Mouse (Mus musculus): ENCODE measurements around the gene Evi2a. TPM values are rescaled to one million over a fixed set of nuclear protein-coding genes. Genes with fewer than 3 reads are reported as not detected.

The Evi2a gene
- polyA plus RNA-seq, 1 experiment from 2014 or later, result 2.9 TPM

- no peak for ATAC-seq (ENCODE audit: low FRiP score, low TSS enrichment)
- no peak overlapping the region for H3K4me3 ChIP-seq (ENCODE audit: low read length)
- WGBS, result 75% methylated on average over 1 of the region's 1 CpGs
- no peak overlapping the region for H3K9ac ChIP-seq (ENCODE audit: low read depth, low read length)
- no peak overlapping the region for H3K27ac ChIP-seq (ENCODE audit: low read depth, low read length)
- no peaks in the 10 kb centered on the region for H3K9me3 ChIP-seq (ENCODE audit: control insufficient read depth, low read length)
- H3K4me1 ChIP-seq (ENCODE audit: control insufficient read depth, insufficient read depth, low read length), result peaks cover 7% of the 10 kb centered on the region
- no peaks in the 10 kb centered on the region for H3K36me3 ChIP-seq (ENCODE audit: control insufficient read depth, insufficient read depth, low read length)
- H3K27me3 ChIP-seq (ENCODE audit: control insufficient read depth, insufficient read depth, low read length), result no peaks in the 10 kb centered on the region
- H3K4me2 ChIP-seq (replicated peaks; ENCODE audit: low read depth, low read length), result no peak overlapping the region
Observed at GRCm38 (mm10) chr11:79519878-79520291, 10.5 kb downstream of the Evi2a start.

DNA sequence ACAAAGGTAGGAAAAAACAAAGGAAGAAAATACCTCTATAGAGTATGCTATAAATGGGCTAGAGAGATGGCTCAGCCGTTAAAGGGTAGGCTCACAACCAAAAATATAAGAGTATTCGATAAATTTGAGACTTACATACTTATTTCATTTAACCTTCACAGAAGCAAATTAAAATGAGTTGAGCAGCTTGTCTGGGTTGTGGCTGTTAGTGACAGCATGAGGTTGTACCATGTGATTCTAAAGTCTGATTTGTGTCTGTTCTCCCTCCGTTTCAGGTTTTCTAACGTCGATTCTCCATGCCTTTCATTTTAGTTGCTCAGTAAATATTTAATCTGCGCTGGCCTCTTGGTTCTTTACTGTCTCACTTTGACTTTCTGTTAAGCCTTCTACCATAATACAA lies 11.1 kb downstream of the Evi2a start:
- 89% methylated on average over 6 of the region's 6 CpGs for WGBS
- Histone ChIP-seq H3K36me3 (ENCODE audit: control insufficient read depth, insufficient read depth, low read length) (no peaks in the 10 kb centered on the region), H3K9me3 (ENCODE audit: control insufficient read depth, low read length) (no peaks in the 10 kb centered on the region), H3K27ac (ENCODE audit: low read depth, low read length) (no peak overlapping the region), H3K4me1 (ENCODE audit: control insufficient read depth, insufficient read depth, low read length) (peaks cover 7% of the 10 kb centered on the region), H3K4me2 (replicated peaks; ENCODE audit: low read depth, low read length) (no peak overlapping the region), H3K9ac (ENCODE audit: low read depth, low read length) (no peak overlapping the region), H3K4me3 (ENCODE audit: low read length) (no peak overlapping the region), H3K27me3 (ENCODE audit: control insufficient read depth, insufficient read depth, low read length) (no peaks in the 10 kb centered on the region)
- no peak for ATAC-seq (ENCODE audit: low FRiP score, low TSS enrichment)

- no peaks in the 10 kb centered on the region for H3K4me1 ChIP-seq (ENCODE audit: control insufficient read depth, insufficient read depth, low read length)
- H3K4me3 ChIP-seq (ENCODE audit: low read length), result no peak overlapping the region
- ATAC-seq (ENCODE audit: low FRiP score, low TSS enrichment), result no peak
- no peaks in the 10 kb centered on the region for H3K27me3 ChIP-seq (ENCODE audit: control insufficient read depth, insufficient read depth, low read length)
- 93% methylated on average over 2 of the region's 2 CpGs for WGBS
- H3K9me3 ChIP-seq (ENCODE audit: control insufficient read depth, low read length), result no peaks in the 10 kb centered on the region
- H3K4me2 ChIP-seq (replicated peaks; ENCODE audit: low read depth, low read length), result no peak overlapping the region
- no peak overlapping the region for H3K9ac ChIP-seq (ENCODE audit: low read depth, low read length)
- H3K27ac ChIP-seq (ENCODE audit: low read depth, low read length), result no peak overlapping the region
- no peaks in the 10 kb centered on the region for H3K36me3 ChIP-seq (ENCODE audit: control insufficient read depth, insufficient read depth, low read length)
Observed at GRCm38 (mm10) chr11:79515798-79516197, 14.6 kb downstream of the Evi2a start.

DNA sequence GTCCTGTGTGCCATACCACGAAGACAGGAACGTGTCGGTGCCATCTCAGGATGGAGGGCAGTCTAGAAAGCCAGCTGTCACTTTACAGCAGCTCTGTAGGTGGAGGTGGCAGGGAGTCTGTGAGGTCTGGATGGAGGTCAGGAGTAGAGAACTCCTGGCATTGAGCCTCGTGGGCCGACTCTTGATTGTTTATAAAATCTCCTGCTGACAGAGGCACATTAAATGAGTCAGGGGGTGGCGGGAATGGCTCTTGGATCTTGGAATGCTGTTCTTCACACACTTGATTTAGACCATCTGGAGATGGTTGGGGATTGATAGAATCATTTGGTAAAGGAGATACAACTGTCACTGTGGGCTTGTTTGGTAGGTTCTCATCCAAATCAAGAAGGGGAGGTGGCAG lies 15.1 kb downstream of the Evi2a start:
- H3K27ac ChIP-seq (ENCODE audit: low read depth, low read length), result no peak overlapping the region
- H3K4me1 ChIP-seq (ENCODE audit: control insufficient read depth, insufficient read depth, low read length), result no peaks in the 10 kb centered on the region
- no peaks in the 10 kb centered on the region for H3K9me3 ChIP-seq (ENCODE audit: control insufficient read depth, low read length)
- no peak overlapping the region for H3K4me3 ChIP-seq (ENCODE audit: low read length)
- H3K36me3 ChIP-seq (ENCODE audit: control insufficient read depth, insufficient read depth, low read length), result no peaks in the 10 kb centered on the region
- 64% methylated on average over 6 of the region's 6 CpGs for WGBS
- H3K4me2 ChIP-seq (replicated peaks; ENCODE audit: low read depth, low read length), result no peak overlapping the region
- no peaks in the 10 kb centered on the region for H3K27me3 ChIP-seq (ENCODE audit: control insufficient read depth, insufficient read depth, low read length)
- no peak overlapping the region for H3K9ac ChIP-seq (ENCODE audit: low read depth, low read length)
- ATAC-seq (ENCODE audit: low FRiP score, low TSS enrichment), result no peak

- H3K4me1 ChIP-seq (ENCODE audit: control insufficient read depth, insufficient read depth, low read length), result no peaks in the 10 kb centered on the region
- no peak overlapping the region for H3K4me2 ChIP-seq (replicated peaks; ENCODE audit: low read depth, low read length)
- H3K36me3 ChIP-seq (ENCODE audit: control insufficient read depth, insufficient read depth, low read length), result no peaks in the 10 kb centered on the region
- no peak overlapping the region for H3K9ac ChIP-seq (ENCODE audit: low read depth, low read length)
- ATAC-seq (ENCODE audit: low FRiP score, low TSS enrichment), result no peak
- H3K9me3 ChIP-seq (ENCODE audit: control insufficient read depth, low read length), result no peaks in the 10 kb centered on the region
- H3K4me3 ChIP-seq (ENCODE audit: low read length), result no peak overlapping the region
- 91% methylated on average over 3 of the region's 3 CpGs for whole genome bisulfite sequencing
- H3K27ac ChIP-seq (ENCODE audit: low read depth, low read length), result no peak overlapping the region
- no peaks in the 10 kb centered on the region for H3K27me3 ChIP-seq (ENCODE audit: control insufficient read depth, insufficient read depth, low read length)
Observed at GRCm38 (mm10) chr11:79511970-79512369, 18.4 kb downstream of the Evi2a start.

DNA sequence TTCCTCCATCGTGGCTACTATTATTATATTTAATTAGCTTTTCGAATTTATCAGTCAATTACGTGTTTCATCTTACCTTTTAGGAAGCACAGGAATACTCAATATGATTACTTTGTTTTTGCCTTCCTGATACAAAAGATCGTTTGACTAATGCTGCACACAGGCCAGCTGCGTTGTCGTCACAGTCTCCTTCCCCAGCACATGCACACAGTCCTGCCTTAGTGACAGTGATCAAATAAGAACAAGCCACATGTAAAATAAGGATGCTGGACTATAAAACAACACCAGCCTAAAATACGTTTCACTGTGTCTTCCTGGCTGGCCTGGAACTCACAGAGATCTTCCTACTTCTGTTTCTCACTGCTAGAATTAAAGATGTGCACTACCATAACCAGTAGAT lies 25.9 kb downstream of the Evi2a start:
- no peak overlapping the region for H3K4me3 ChIP-seq (ENCODE audit: low read length)
- H3K36me3 ChIP-seq (ENCODE audit: control insufficient read depth, insufficient read depth, low read length), result no peaks in the 10 kb centered on the region
- no peak overlapping the region for H3K9ac ChIP-seq (ENCODE audit: low read depth, low read length)
- 91% methylated on average over 7 of the region's 7 CpGs for WGBS
- H3K4me2 ChIP-seq (replicated peaks; ENCODE audit: low read depth, low read length), result no peak overlapping the region
- no peaks in the 10 kb centered on the region for H3K9me3 ChIP-seq (ENCODE audit: control insufficient read depth, low read length)
- no peak for ATAC-seq (ENCODE audit: low FRiP score, low TSS enrichment)
- H3K27ac ChIP-seq (ENCODE audit: low read depth, low read length), result no peak overlapping the region
- no peaks in the 10 kb centered on the region for H3K27me3 ChIP-seq (ENCODE audit: control insufficient read depth, insufficient read depth, low read length)
- H3K4me1 ChIP-seq (ENCODE audit: control insufficient read depth, insufficient read depth, low read length), result no peaks in the 10 kb centered on the region

GRCm38 (mm10) chr11:79503845-79504244 lies 26.6 kb downstream of the Evi2a start, which contains the start of gene Omg:
Gene Omg, minus strand, starts transcription at chr11:79504084.
- 54% methylated on average over 8 of the region's 8 CpGs for WGBS
- H3K4me1 ChIP-seq (ENCODE audit: control insufficient read depth, insufficient read depth, low read length), result no peaks in the 10 kb centered on the region
- H3K4me3 ChIP-seq (ENCODE audit: low read length), result no peak within 1 kb of the TSS
- H3K9ac ChIP-seq (ENCODE audit: low read depth, low read length), result no peak within 1 kb of the TSS
- H3K9me3 ChIP-seq (ENCODE audit: control insufficient read depth, low read length), result no peaks in the 10 kb centered on the region
- H3K36me3 ChIP-seq (ENCODE audit: control insufficient read depth, insufficient read depth, low read length), result no peaks in the 10 kb centered on the region
- no peak for ATAC-seq (ENCODE audit: low FRiP score, low TSS enrichment)
- no peaks in the 10 kb centered on the region for H3K27me3 ChIP-seq (ENCODE audit: control insufficient read depth, insufficient read depth, low read length)
- no peak within 1 kb of the TSS for H3K4me2 ChIP-seq (replicated peaks; ENCODE audit: low read depth, low read length)
- no peak within 1 kb of the TSS for H3K27ac ChIP-seq (ENCODE audit: low read depth, low read length)

GRCm38 (mm10) chr11:79502917-79503316 lies 27.5 kb downstream of the Evi2a start:
- WGBS, result 79% methylated on average over 2 of the region's 2 CpGs

GRCm38 (mm10) chr11:79494976-79495800 lies 35.2 kb downstream of the Evi2a start:
- Histone ChIP-seq H3K27me3 (ENCODE audit: control insufficient read depth, insufficient read depth, low read length) (no peaks in the 10 kb centered on the region), H3K9ac (ENCODE audit: low read depth, low read length) (no peak overlapping the region), H3K9me3 (ENCODE audit: control insufficient read depth, low read length) (no peaks in the 10 kb centered on the region), H3K4me3 (ENCODE audit: low read length) (no peak overlapping the region), H3K4me1 (ENCODE audit: control insufficient read depth, insufficient read depth, low read length) (no peaks in the 10 kb centered on the region), H3K27ac (ENCODE audit: low read depth, low read length) (no peak overlapping the region), H3K36me3 (ENCODE audit: control insufficient read depth, insufficient read depth, low read length) (peaks cover 4% of the 10 kb centered on the region), H3K4me2 (replicated peaks; ENCODE audit: low read depth, low read length) (no peak overlapping the region)
- no peak for ATAC-seq (ENCODE audit: low FRiP score, low TSS enrichment)
- WGBS, result 85% methylated on average over 10 of the region's 10 CpGs

More at GRCm38 (mm10) chr11:79502917-79503316, 27.5 kb downstream of the Evi2a start:
- Histone ChIP-seq H3K9me3 (ENCODE audit: control insufficient read depth, low read length) (no peaks in the 10 kb centered on the region), H3K4me3 (ENCODE audit: low read length) (no peak overlapping the region), H3K9ac (ENCODE audit: low read depth, low read length) (no peak overlapping the region), H3K36me3 (ENCODE audit: control insufficient read depth, insufficient read depth, low read length) (no peaks in the 10 kb centered on the region), H3K4me2 (replicated peaks; ENCODE audit: low read depth, low read length) (no peak overlapping the region), H3K27me3 (ENCODE audit: control insufficient read depth, insufficient read depth, low read length) (no peaks in the 10 kb centered on the region), H3K4me1 (ENCODE audit: control insufficient read depth, insufficient read depth, low read length) (no peaks in the 10 kb centered on the region), H3K27ac (ENCODE audit: low read depth, low read length) (no peak overlapping the region)
- no peak for ATAC-seq (ENCODE audit: low FRiP score, low TSS enrichment)

All from kidney, embryonic 14.5 days (tissue).